Mouse (Mus musculus): Measurements from ENCODE around the gene Ctnnbl1.

- TF ChIP-seq POLR2A (IDR thresholded peaks at IDR 0.05; ENCODE audit: borderline replicate concordance, extremely low read depth, low read depth, low read length) (no peak), CTCF (IDR thresholded peaks at IDR 0.05; ENCODE audit: insufficient read depth, low read length) (no peak)
Measured at GRCm38 (mm10) chr2:157875111-157875510, 137.9 kb downstream of the Ctnnbl1 start.

Data from lung, adult 2 months (tissue).